Mouse (Mus musculus): Measurements from ENCODE around the gene Clns1a. TPM values are rescaled to one million over a fixed set of nuclear protein-coding genes. Genes with fewer than 3 reads are reported as not detected.
A peak's percentile ranks its signal among the peaks of the same experiment; 100 is the strongest.

Clns1a gene
- polyA plus RNA-seq, 1 experiment from 2014 or later, result 100 TPM

DNA sequence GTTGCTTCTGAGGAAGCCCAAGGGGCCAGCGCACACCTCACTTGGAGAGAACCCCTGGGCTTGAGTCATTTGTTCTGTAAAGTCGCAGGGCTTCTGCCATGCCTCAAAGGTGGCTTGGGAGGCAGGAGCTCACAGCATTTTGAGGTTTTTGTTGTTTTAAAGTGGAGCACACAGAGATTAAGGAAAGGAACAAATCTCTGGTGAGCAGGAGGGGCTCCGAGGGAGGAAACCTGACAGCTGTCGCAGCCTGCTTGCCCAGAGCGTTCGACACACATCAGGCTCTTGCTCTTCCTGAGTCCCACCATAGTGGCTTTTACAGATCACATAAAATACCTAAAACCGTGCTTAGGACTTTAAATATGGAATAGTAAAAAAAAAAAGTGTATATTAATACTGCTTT, 30.3 kb downstream of the Clns1a start:
- H3K4me1 ChIP-seq (ENCODE audit: control insufficient read depth in 2 of 2, insufficient read depth in 2 of 2, low read length in 2 of 2), result peaks cover 3 to 4% of the 10 kb centered on the region in 2 experiments; a peak in 1 of 4 replicates
- H3K4me2 ChIP-seq (ENCODE audit: low read length), result no peak overlapping the region
- 70% methylated on average over 7 of the region's 7 CpGs for WGBS
- no peak for ATAC-seq (ENCODE audit: insufficient number of reproducible peaks, insufficient read depth, low FRiP score, low read depth)
- H3K9me3 ChIP-seq (ENCODE audit: control insufficient read depth, low read length), result no peaks in the 10 kb centered on the region
- H3K4me3 ChIP-seq (ENCODE audit: control insufficient read depth in 1 of 2, insufficient read depth in 1 of 2, low read depth in 1 of 2, low read length in 2 of 2), result no peak overlapping the region
- no peaks in the 10 kb centered on the region for H3K27me3 ChIP-seq (ENCODE audit: control insufficient read depth, insufficient read depth, low read length)
- H3K27ac ChIP-seq (replicated peaks in 1 of 2; ENCODE audit: control insufficient read depth in 1 of 2, insufficient read depth in 1 of 2, low read depth in 2 of 2, low read length in 2 of 2), result no peak overlapping the region
- peaks cover 18% of the 10 kb centered on the region for H3K36me3 ChIP-seq (ENCODE audit: control insufficient read depth, insufficient read depth, low read length)
- H3K9ac ChIP-seq (ENCODE audit: low read length), result no peak overlapping the region

- Histone ChIP-seq H3K9ac (ENCODE audit: low read length) (no peak overlapping the region), H3K4me1 (ENCODE audit: control insufficient read depth in 2 of 2, insufficient read depth in 2 of 2, low read length in 2 of 2) (peaks cover 3 to 4% of the 10 kb centered on the region in 2 experiments; a peak in 1 of 4 replicates), H3K4me3 (ENCODE audit: control insufficient read depth in 1 of 2, insufficient read depth in 1 of 2, low read depth in 1 of 2, low read length in 2 of 2) (no peak overlapping the region), H3K36me3 (ENCODE audit: control insufficient read depth, insufficient read depth, low read length) (peaks cover 6% of the 10 kb centered on the region), H3K4me2 (ENCODE audit: low read length) (no peak overlapping the region), H3K27ac (replicated peaks in 1 of 2; ENCODE audit: control insufficient read depth in 1 of 2, insufficient read depth in 1 of 2, low read depth in 2 of 2, low read length in 2 of 2) (no peak overlapping the region), H3K9me3 (ENCODE audit: control insufficient read depth, low read length) (no peaks in the 10 kb centered on the region), H3K27me3 (ENCODE audit: control insufficient read depth, insufficient read depth, low read length) (no peaks in the 10 kb centered on the region)
- no peak for ATAC-seq (ENCODE audit: insufficient number of reproducible peaks, insufficient read depth, low FRiP score, low read depth)
- WGBS, result 77% methylated on average over 14 of the region's 14 CpGs
Measured at GRCm38 (mm10) chr7:97728666-97729614, 32.5 kb downstream of the Clns1a start.

DNA sequence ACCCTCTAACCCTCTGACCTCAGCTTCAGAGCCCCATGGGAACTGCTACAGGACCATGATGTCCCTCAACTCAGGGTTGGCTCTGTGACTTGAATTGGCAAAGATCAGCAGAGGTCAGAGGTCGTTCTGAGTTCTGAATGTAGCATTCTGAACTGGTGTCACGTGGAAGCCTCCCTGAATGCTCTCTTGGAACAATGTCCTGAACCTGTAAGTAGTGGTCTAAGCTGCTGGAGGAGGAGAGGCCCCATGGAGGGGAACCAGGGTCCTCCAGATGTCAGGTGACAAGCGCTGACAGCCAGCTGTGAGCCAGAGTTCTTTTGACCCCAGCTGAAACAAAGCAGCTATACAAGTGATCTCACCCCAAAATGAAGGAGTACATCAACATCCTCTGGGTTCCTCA, 34.0 kb downstream of the Clns1a start:
- H3K4me3 ChIP-seq (ENCODE audit: control insufficient read depth in 1 of 2, insufficient read depth in 1 of 2, low read depth in 1 of 2, low read length in 2 of 2), result no peak overlapping the region
- H3K27ac ChIP-seq (replicated peaks in 1 of 2; ENCODE audit: control insufficient read depth in 1 of 2, insufficient read depth in 1 of 2, low read depth in 2 of 2, low read length in 2 of 2), result no peak overlapping the region
- no peaks in the 10 kb centered on the region for H3K27me3 ChIP-seq (ENCODE audit: control insufficient read depth, insufficient read depth, low read length)
- H3K9ac ChIP-seq (ENCODE audit: low read length), result no peak overlapping the region
- 63% methylated on average over 3 of the region's 3 CpGs for WGBS
- H3K4me2 ChIP-seq (ENCODE audit: low read length), result no peak overlapping the region
- no peaks in the 10 kb centered on the region for H3K9me3 ChIP-seq (ENCODE audit: control insufficient read depth, low read length)
- H3K4me1 ChIP-seq (ENCODE audit: control insufficient read depth in 2 of 2, insufficient read depth in 2 of 2, low read length in 2 of 2), result peaks cover 3 to 4% of the 10 kb centered on the region in 2 experiments; a peak in 1 of 4 replicates
- no peak for ATAC-seq (ENCODE audit: insufficient number of reproducible peaks, insufficient read depth, low FRiP score, low read depth)
- H3K36me3 ChIP-seq (ENCODE audit: control insufficient read depth, insufficient read depth, low read length), result peaks cover 6% of the 10 kb centered on the region

DNA sequence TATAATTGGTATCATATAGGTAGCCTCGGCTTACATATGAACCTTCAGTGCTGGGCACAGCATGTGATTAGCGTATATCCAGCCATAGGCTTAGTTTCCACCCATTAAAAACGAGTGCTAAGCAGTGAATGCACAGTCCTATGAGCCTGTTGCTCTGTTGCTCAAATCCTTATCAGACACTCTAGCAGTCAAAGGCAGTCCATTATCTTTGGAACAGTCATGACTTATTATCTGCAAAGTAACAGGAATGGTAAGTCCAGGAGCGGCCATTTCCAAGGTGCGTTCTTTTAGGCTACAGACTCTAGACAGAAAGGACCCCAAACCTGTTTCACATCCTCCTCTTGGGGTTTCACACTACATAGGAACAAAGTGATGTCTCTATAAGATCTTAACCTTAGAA, 37.2 kb downstream of the Clns1a start:
- Histone ChIP-seq H3K36me3 (ENCODE audit: control insufficient read depth, insufficient read depth, low read length) (no peaks in the 10 kb centered on the region), H3K9me3 (ENCODE audit: control insufficient read depth, low read length) (no peaks in the 10 kb centered on the region), H3K9ac (ENCODE audit: low read length) (no peak overlapping the region), H3K4me1 (ENCODE audit: control insufficient read depth in 2 of 2, insufficient read depth in 2 of 2, low read length in 2 of 2) (peaks cover 8 to 9% of the 10 kb centered on the region in 2 experiments; a peak in 1 of 4 replicates), H3K4me3 (ENCODE audit: control insufficient read depth in 1 of 2, insufficient read depth in 1 of 2, low read depth in 1 of 2, low read length in 2 of 2) (no peak overlapping the region), H3K27me3 (ENCODE audit: control insufficient read depth, insufficient read depth, low read length) (peaks cover 2% of the 10 kb centered on the region; the same call in 1 of the 2 replicates), H3K27ac (replicated peaks in 1 of 2; ENCODE audit: control insufficient read depth in 1 of 2, insufficient read depth in 1 of 2, low read depth in 2 of 2, low read length in 2 of 2) (no peak overlapping the region), H3K4me2 (ENCODE audit: low read length) (no peak overlapping the region)
- 74% methylated on average over 5 of the region's 5 CpGs for WGBS
- no peak for ATAC-seq (ENCODE audit: insufficient number of reproducible peaks, insufficient read depth, low FRiP score, low read depth)

GRCm38 (mm10) chr7:97735021-97735420, 38.6 kb downstream of the Clns1a start:
- peaks cover 8 to 9% of the 10 kb centered on the region in 2 experiments; a peak in 1 of 4 replicates for H3K4me1 ChIP-seq (ENCODE audit: control insufficient read depth in 2 of 2, insufficient read depth in 2 of 2, low read length in 2 of 2)
- H3K9me3 ChIP-seq (ENCODE audit: control insufficient read depth, low read length), result no peaks in the 10 kb centered on the region
- H3K27ac ChIP-seq (replicated peaks in 1 of 2; ENCODE audit: control insufficient read depth in 1 of 2, insufficient read depth in 1 of 2, low read depth in 2 of 2, low read length in 2 of 2), result no peak overlapping the region
- no peak overlapping the region for H3K4me3 ChIP-seq (ENCODE audit: control insufficient read depth in 1 of 2, insufficient read depth in 1 of 2, low read depth in 1 of 2, low read length in 2 of 2)
- no peak for ATAC-seq (ENCODE audit: insufficient number of reproducible peaks, insufficient read depth, low FRiP score, low read depth)
- H3K27me3 ChIP-seq (ENCODE audit: control insufficient read depth, insufficient read depth, low read length), result peaks cover 2% of the 10 kb centered on the region; the same call in 1 of the 2 replicates
- H3K9ac ChIP-seq (ENCODE audit: low read length), result no peak overlapping the region
- no peaks in the 10 kb centered on the region for H3K36me3 ChIP-seq (ENCODE audit: control insufficient read depth, insufficient read depth, low read length)
- H3K4me2 ChIP-seq (ENCODE audit: low read length), result no peak overlapping the region
- WGBS, result 73% methylated on average over 8 of the region's 8 CpGs

- Histone ChIP-seq H3K27me3 (ENCODE audit: control insufficient read depth, insufficient read depth, low read length) (peaks cover 2% of the 10 kb centered on the region; the same call in 1 of the 2 replicates), H3K9me3 (ENCODE audit: control insufficient read depth, low read length) (no peaks in the 10 kb centered on the region), H3K36me3 (ENCODE audit: control insufficient read depth, insufficient read depth, low read length) (no peaks in the 10 kb centered on the region), H3K9ac (ENCODE audit: low read length) (no peak overlapping the region), H3K4me3 (ENCODE audit: control insufficient read depth in 1 of 2, insufficient read depth in 1 of 2, low read depth in 1 of 2, low read length in 2 of 2) (no peak overlapping the region), H3K27ac (replicated peaks in 1 of 2; ENCODE audit: control insufficient read depth in 1 of 2, insufficient read depth in 1 of 2, low read depth in 2 of 2, low read length in 2 of 2) (no peak overlapping the region), H3K4me2 (ENCODE audit: low read length) (no peak overlapping the region), H3K4me1 (ENCODE audit: control insufficient read depth in 2 of 2, insufficient read depth in 2 of 2, low read length in 2 of 2) (peaks cover 5 to 6% of the 10 kb centered on the region in 2 experiments; a peak in 1 of 4 replicates)
- no peak for ATAC-seq (ENCODE audit: insufficient number of reproducible peaks, insufficient read depth, low FRiP score, low read depth)
- 54% methylated on average over 4 of the region's 4 CpGs for WGBS
Measured at GRCm38 (mm10) chr7:97735886-97736420, 39.5 kb downstream of the Clns1a start.

GRCm38 (mm10) chr7:97737256-97737637, 40.8 kb downstream of the Clns1a start:
- Histone ChIP-seq H3K9ac (ENCODE audit: low read length) (peak overlapping the region; percentile 74), H3K4me1 (ENCODE audit: control insufficient read depth in 2 of 2, insufficient read depth in 2 of 2, low read length in 2 of 2) (peaks cover 5 to 6% of the 10 kb centered on the region in 2 experiments; a peak in 1 of 4 replicates), H3K27ac (replicated peaks in 1 of 2; ENCODE audit: control insufficient read depth in 1 of 2, insufficient read depth in 1 of 2, low read depth in 2 of 2, low read length in 2 of 2) (no peak overlapping the region), H3K36me3 (ENCODE audit: control insufficient read depth, insufficient read depth, low read length) (no peaks in the 10 kb centered on the region), H3K9me3 (ENCODE audit: control insufficient read depth, low read length) (no peaks in the 10 kb centered on the region), H3K27me3 (ENCODE audit: control insufficient read depth, insufficient read depth, low read length) (peaks cover 2% of the 10 kb centered on the region; the same call in 1 of the 2 replicates), H3K4me2 (ENCODE audit: low read length) (peak overlapping the region; percentile 99), H3K4me3 (ENCODE audit: control insufficient read depth in 1 of 2, insufficient read depth in 1 of 2, low read depth in 1 of 2, low read length in 2 of 2) (peak overlapping the region; percentile 58 to 62)
- WGBS, result 7% methylated on average over 12 of the region's 12 CpGs
- ATAC-seq (ENCODE audit: insufficient number of reproducible peaks, insufficient read depth, low FRiP score, low read depth), result no peak

All from heart, embryonic 14.5 days (tissue).